Mouse (Mus musculus) kidney, adult 2 months (tissue): ENCODE measurements at regions not wholly inside any gene's neighbourhood (a gene's known extent, or its start where the extent isn't known, plus 50 kb on each side); places are given as distances from the start of the nearest gene placed in this dataset.

Experiments used
- CTCF ChIP-seq: fragments of 200-500 bp; conservative IDR thresholded peaks from 2 replicates; pipeline ENCODE4 v1.5.1; 2011; ENCODE audit warnings: low read depth, mild to moderate bottlenecking, control low read depth, low read length, moderate library complexity, mixed read lengths; ENCODE audit not compliant: insufficient read depth, insufficient read length
- POLR2A ChIP-seq: fragments of 200-500 bp; IDR thresholded peaks from one replicate; pipeline ENCODE4 v1.6.1; 2011; ENCODE audit warnings: low read depth, low read length, control low read depth

DNA sequence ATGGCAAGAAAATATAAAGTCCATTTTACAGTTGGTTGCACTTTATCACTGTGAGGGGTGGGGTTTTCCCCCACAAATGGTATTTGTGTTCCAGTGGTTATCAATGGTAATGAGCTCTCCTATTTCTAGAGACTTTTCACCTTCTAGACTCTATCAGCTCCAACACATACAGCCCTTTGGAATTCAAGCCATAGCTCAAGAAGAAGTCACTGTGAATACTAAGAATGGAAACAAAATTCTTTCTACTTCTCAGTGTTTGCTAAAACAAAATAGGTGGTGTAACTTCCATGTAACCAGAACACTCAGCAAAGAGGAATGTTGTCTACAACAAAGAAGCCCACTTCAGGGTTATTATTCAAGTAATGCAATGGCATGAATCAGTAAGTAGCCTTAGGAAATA, 173.8 kb upstream of the Tmco5 start:
- TF ChIP-seq CTCF (no peak), POLR2A (no peak)
